Mouse (Mus musculus): Measurements from ENCODE around the gene Zc3h4. TPM values are rescaled to one million over a fixed set of nuclear protein-coding genes. Genes with fewer than 3 reads are reported as not detected.
A peak's percentile ranks its signal among the peaks of the same experiment; 100 is the strongest.

Zc3h4 gene
- polyA plus RNA-seq, 1 experiment from 2014 or later = 24.6 TPM

DNA sequence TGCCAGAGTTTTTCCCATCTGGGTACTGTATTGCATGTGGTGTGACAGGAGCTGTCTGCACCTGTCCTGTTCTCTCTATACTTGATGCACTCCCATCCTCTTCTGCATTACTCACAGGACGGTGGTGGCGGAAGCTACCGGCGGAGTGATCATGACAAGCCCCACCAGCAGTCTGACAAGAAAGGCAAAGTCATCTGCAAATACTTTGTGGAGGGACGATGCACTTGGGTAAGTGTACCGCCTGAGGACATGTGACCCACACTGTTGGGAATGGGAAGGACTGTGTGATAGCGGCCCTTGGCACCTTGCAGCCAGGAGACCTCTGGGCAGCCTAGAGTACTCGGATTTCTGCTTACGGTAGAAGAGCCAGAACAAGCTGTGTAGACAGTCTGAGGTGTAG, 23.0 kb downstream of the Zc3h4 start:
- Histone ChIP-seq H3K27me3 (ENCODE audit: low read depth, poor library complexity, severe bottlenecking) (no peaks in the 10 kb centered on the region), H3K4me3 (no peak overlapping the region), H3K27ac (no peak overlapping the region), H3K4me1 (no peaks in the 10 kb centered on the region), H3K9me3 (replicated peaks) (no peaks in the 10 kb centered on the region), H3K36me3 (peaks cover 99% of the 10 kb centered on the region)
- no peak for DNase-seq (ENCODE audit: low spot score)
- WGBS = 95% methylated on average over 9 of the region's 9 CpGs

DNA sequence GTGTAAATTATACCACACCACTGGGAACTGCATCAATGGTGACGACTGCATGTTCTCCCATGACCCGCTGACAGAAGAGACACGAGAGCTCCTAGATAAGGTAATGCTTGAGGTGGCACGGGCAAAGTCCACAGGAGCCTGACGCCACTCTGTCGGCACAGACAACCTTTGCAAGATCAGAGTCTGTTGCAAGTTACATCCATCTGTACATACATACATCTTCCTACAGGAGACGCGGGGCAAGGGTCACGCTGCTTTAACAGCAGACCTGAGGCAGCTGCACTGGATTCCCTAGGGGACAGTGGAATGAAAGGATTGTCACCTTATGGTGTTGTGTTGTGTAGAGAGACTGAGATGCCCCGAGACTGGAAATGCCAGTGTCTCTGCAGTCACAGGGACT, 25.0 kb downstream of the Zc3h4 start:
- Histone ChIP-seq H3K4me3 (no peak overlapping the region), H3K36me3 (peaks cover 99% of the 10 kb centered on the region), H3K27ac (no peak overlapping the region), H3K4me1 (no peaks in the 10 kb centered on the region), H3K27me3 (ENCODE audit: low read depth, poor library complexity, severe bottlenecking) (no peaks in the 10 kb centered on the region), H3K9me3 (replicated peaks) (no peaks in the 10 kb centered on the region)
- WGBS = 92% methylated on average over 10 of the region's 10 CpGs
- DNase-seq (ENCODE audit: low spot score) = no peak

DNA sequence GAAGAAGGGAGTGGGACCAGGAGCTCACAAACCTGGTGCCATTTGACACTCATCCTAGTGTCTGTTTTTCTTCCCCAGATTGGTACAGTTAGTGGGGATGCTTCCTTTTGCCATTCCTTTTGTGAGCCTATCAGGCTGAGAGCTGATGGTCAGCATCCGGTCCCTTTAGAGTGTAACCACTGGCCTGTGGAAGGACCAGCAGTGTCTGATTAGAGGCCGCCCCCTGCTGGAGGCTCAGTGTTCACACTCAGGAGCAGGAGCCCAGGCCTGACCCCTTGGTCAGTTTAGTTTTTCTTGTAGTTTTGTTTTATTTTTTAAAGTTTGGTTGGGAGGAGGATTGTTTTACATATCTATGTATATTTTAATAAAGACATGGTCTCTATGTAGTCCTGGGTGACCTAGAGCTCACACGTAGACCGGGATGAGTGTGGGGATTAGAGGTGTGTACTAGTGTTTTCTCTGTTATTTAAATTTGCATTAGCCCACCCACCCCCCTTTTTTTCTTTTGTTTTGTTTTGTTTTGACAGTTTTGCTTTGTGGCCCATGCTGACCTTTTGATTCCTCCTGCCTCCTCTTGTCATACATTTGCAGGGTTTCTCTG, 25.5 kb downstream of the Zc3h4 start:
- Histone ChIP-seq H3K9me3 (replicated peaks) (no peaks in the 10 kb centered on the region), H3K27ac (no peak overlapping the region), H3K36me3 (peaks cover 99% of the 10 kb centered on the region), H3K4me3 (no peak overlapping the region), H3K27me3 (ENCODE audit: low read depth, poor library complexity, severe bottlenecking) (no peaks in the 10 kb centered on the region), H3K4me1 (no peaks in the 10 kb centered on the region)
- DNase-seq (ENCODE audit: low spot score) = peak; percentile 80
- WGBS = 71% methylated on average over 4 of the region's 4 CpGs

DNA sequence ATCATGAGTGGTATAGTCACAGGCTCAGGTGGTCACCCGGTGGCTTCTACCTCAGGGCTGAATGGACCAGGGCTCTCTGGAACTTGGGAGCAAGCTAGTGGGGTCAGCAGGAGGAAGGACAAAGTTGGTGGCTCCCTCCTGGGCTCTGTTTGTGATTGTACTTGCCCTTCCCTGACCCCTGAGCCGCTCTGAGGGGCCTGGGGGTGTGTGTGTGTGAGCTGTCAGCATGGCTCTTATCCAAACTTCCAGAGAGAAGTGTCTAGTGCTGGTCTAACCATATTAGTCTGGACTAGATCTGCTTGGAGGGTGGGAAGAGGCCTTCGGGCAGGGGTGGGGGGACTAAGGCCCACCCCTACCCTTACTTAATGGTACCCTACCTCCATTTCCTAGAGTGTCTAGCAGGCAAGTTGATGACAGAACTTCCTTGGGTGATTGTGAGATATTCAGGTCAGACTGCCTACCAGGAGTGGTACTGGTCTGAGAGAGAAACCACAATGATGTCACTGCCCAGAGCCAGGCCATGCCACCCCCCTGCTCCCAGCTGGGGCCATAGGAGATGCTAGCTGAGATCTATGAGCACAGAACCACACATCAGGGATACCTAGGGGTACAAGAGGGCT, 32.8 kb downstream of the Zc3h4 start:
- Histone ChIP-seq H3K27ac (no peak overlapping the region), H3K4me3 (no peak overlapping the region), H3K27me3 (ENCODE audit: low read depth, poor library complexity, severe bottlenecking) (no peaks in the 10 kb centered on the region), H3K36me3 (peaks cover 88% of the 10 kb centered on the region), H3K9me3 (replicated peaks) (no peaks in the 10 kb centered on the region), H3K4me1 (no peaks in the 10 kb centered on the region)
- whole genome bisulfite sequencing = 87% methylated on average over 3 of the region's 3 CpGs
- DNase-seq (ENCODE audit: low spot score) = no peak

DNA sequence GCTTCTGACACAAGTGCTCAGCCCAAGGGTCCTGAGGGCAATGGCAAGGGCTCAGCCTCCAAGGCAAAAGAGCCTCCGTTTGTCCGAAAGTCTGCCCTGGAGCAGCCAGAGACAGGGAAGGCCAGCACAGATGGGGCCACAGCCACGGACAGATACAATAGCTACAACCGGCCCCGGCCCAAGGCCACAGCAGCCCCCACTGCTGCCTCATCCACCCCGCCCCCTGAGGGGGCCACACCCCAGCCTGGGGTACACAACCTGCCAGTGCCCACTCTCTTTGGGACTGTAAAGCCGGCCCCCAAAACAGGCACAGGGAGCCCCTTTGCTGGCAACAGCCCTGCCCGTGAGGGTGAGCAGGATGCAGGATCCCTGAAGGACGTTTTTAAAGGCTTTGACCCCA, 34.4 kb downstream of the Zc3h4 start:
- no peaks in the 10 kb centered on the region for H3K27me3 ChIP-seq (ENCODE audit: low read depth, poor library complexity, severe bottlenecking)
- H3K4me1 ChIP-seq = no peaks in the 10 kb centered on the region
- DNase-seq (ENCODE audit: low spot score) = no peak
- no peak overlapping the region for H3K27ac ChIP-seq
- WGBS = 89% methylated on average over 9 of the region's 9 CpGs
- H3K9me3 ChIP-seq (replicated peaks) = no peaks in the 10 kb centered on the region
- H3K4me3 ChIP-seq = no peak overlapping the region
- H3K36me3 ChIP-seq = peaks cover 72% of the 10 kb centered on the region

DNA sequence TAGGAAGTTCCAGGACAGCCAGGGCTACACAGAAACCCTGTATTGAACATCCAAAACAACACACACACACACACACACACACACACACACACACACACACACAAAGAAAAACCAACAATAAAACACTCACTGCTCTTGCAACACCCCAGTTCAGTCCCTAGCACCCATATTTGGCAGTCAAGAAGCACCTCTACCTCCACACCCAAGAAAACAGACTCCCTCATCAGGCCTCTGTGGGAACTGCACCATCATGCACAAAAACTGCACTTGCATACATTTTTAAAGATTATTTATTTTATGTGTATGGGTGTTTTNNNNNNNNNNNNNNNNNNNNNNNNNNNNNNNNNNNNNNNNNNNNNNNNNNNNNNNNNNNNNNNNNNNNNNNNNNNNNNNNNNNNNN, 40.5 kb downstream of the Zc3h4 start:
- Histone ChIP-seq H3K27me3 (ENCODE audit: low read depth, poor library complexity, severe bottlenecking) (no peaks in the 10 kb centered on the region), H3K4me3 (no peak overlapping the region), H3K27ac (no peak overlapping the region), H3K36me3 (peaks cover 11% of the 10 kb centered on the region), H3K4me1 (no peaks in the 10 kb centered on the region), H3K9me3 (replicated peaks) (no peaks in the 10 kb centered on the region)
- no peak for DNase-seq (ENCODE audit: low spot score)

DNA sequence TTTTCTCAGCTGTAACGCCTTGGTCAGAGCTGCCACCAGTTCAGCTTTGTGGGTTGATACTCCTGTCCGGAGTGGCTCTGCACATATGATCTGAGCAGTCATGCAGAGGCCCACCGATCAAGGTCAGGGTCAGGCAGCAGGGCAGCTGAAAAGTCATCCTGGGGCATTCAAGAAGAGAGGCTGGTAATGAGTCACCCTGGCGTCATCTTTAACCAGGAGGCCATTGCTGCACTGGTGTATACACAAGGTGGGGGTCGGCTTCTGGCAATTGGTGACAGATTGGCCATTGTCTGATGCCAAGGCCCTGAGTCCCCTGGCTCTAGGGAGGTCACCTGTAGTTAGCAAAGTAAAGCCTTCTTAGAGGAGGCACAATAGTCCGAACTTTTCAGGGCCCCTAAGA, 50.9 kb downstream of the Zc3h4 start:
- WGBS = 88% methylated on average over 6 of the region's 6 CpGs
- H3K4me3 ChIP-seq = no peak overlapping the region
- H3K9me3 ChIP-seq (replicated peaks) = no peaks in the 10 kb centered on the region
- H3K36me3 ChIP-seq = peaks cover 22% of the 10 kb centered on the region
- no peaks in the 10 kb centered on the region for H3K27me3 ChIP-seq (ENCODE audit: low read depth, poor library complexity, severe bottlenecking)
- peaks cover 10% of the 10 kb centered on the region for H3K4me1 ChIP-seq
- H3K27ac ChIP-seq = no peak overlapping the region
- DNase-seq (ENCODE audit: low spot score) = no peak

DNA sequence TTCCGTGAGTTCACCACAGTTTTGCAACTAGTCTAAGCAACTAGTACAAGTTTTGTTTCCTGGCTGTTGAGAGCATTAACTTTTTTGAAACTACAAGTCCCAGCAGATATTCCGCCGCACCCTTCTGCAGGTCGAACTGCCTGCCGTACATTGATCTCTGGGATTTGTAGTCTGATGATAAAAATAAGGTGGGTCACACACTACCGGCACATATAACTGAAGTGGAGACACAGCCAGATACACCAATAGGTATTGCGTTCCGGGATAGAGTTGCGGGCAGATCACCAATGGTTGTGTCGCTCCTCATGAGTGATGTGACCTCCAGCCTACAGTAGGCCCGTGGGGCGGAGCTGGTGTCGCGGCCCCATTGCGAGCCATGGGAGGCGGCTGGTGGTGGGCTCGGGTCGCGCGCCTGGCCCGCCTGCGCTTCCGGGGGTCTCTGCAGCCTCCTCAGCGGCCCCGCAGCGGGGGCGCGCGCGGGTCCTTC, 51.9 kb downstream of the Zc3h4 start, which contains the start of gene Tmem160:
Tmem160 (plus strand) TSS at position 193 of the 487 bp plus-strand sequence.
- Histone ChIP-seq H3K27ac (peak within 1 kb of the TSS; percentile 78), H3K27me3 (ENCODE audit: low read depth, poor library complexity, severe bottlenecking) (no peaks in the 10 kb centered on the region), H3K4me3 (peak within 1 kb of the TSS; percentile 63), H3K36me3 (peaks cover 30% of the 10 kb centered on the region), H3K9me3 (replicated peaks) (no peaks in the 10 kb centered on the region), H3K4me1 (peaks cover 10% of the 10 kb centered on the region)
- peak; percentile 86 for DNase-seq (ENCODE audit: low spot score)
- under 1% methylated on average over 30 of the region's 30 CpGs for WGBS

DNA sequence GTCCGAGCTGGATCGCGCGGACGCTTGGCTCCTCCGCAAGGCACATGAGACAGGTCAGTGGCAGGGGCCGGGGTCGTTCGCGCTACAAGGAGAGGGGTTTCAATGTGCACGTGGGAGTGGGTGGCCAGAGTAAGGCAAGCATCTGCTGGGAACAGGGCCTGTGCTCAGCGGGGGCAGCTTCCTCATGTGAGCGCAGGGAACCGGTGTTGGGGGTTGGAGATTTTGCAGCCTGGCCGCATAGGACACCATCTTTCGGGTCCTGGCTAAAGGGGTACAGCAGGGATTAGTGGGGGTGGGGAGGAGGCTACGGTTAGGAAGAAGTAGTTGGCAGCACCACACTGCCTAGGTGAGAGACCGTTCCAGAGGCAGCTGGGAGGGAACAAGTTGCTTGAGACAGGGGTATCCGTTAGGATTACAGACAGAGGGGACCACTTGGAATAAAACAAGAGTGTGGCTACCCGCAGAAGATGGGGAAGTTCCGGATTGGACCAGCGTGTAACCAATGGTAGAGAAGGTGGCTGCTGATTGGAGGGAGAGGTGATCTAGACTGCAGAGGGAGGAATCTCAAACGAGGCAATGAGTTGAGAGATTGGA, 52.5 kb downstream of the Zc3h4 start:
- peak; percentile 70 for DNase-seq (ENCODE audit: low spot score)
- Histone ChIP-seq H3K9me3 (replicated peaks) (no peaks in the 10 kb centered on the region), H3K36me3 (peaks cover 30% of the 10 kb centered on the region), H3K27me3 (ENCODE audit: low read depth, poor library complexity, severe bottlenecking) (no peaks in the 10 kb centered on the region), H3K4me3 (peak overlapping the region; percentile 63), H3K27ac (peak overlapping the region; percentile 78), H3K4me1 (peaks cover 10% of the 10 kb centered on the region)
- WGBS = under 1% methylated on average over 23 of the region's 23 CpGs

DNA sequence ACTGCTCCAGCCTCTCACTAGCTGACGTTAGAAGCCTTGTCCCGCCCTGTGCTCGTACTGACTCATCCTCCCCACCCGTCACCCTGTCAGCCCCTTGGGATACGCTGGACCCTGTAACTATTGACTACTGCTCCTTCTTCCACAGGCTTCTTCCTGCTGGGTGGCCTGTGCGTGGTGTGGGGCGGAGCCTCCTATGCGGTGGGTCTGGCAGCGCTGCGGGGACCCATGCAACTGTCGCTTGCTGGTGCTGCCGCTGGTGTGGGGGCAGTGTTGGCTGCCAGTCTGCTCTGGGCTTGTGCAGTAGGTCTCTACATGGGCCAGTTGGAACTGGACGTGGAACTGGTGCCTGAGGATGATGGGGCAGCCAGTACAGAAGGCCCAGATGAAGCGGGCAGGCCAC, 54.3 kb downstream of the Zc3h4 start:
- Histone ChIP-seq H3K9me3 (replicated peaks) (no peaks in the 10 kb centered on the region), H3K4me1 (peaks cover 10% of the 10 kb centered on the region), H3K36me3 (peaks cover 33% of the 10 kb centered on the region), H3K27me3 (ENCODE audit: low read depth, poor library complexity, severe bottlenecking) (no peaks in the 10 kb centered on the region), H3K4me3 (no peak overlapping the region), H3K27ac (no peak overlapping the region)
- no peak for DNase-seq (ENCODE audit: low spot score)
- WGBS = 93% methylated on average over 14 of the region's 14 CpGs

DNA sequence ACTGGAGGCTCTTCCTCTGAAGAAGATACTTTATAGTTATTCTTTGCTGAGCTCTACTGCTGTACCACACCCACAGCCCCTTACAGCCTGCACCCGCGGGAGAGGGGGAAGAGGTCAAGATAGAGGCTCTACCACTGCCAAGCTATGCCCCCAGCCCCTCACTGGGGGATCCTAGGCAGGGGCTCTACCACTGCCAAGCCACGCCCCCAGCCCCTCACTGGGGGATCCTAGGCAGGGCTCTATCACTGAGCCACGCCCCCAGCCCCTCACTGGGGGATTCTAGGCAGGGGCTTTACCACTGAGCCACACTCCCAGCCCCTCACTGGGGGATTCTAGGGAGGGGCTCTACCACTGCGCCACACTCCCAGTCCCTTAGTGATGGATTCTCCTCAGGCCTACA, 55.6 kb downstream of the Zc3h4 start:
- no peak for DNase-seq (ENCODE audit: low spot score)
- no peak overlapping the region for H3K4me3 ChIP-seq
- peaks cover 33% of the 10 kb centered on the region for H3K36me3 ChIP-seq
- H3K27ac ChIP-seq = no peak overlapping the region
- peaks cover 9% of the 10 kb centered on the region for H3K27me3 ChIP-seq (ENCODE audit: low read depth, poor library complexity, severe bottlenecking)
- 80% methylated on average over 5 of the region's 5 CpGs for WGBS
- peaks cover 10% of the 10 kb centered on the region for H3K4me1 ChIP-seq
- H3K9me3 ChIP-seq (replicated peaks) = no peaks in the 10 kb centered on the region

DNA sequence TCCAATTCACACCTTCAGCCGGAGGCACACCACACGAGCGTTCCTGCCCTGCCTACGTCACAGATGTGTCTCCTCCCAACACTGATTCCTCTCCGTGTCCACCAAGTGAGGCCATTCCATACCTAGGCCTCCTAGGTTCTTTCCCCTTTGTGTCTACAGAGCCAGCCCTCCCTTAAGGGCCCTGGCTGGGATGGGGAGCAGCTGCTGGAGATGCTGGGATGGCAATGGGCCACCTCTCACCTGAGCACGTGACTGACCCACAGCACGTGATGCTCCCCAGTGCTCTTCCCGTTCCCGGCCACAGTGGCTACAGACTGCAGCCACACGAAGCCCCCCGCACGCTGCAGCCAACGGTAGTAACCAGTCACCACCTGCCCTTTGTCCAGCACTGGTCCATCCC, 59.9 kb downstream of the Zc3h4 start:
- Histone ChIP-seq H3K27me3 (ENCODE audit: low read depth, poor library complexity, severe bottlenecking) (peaks cover 21% of the 10 kb centered on the region), H3K4me1 (0 out of 2 replicates have a peak, but pooled peaks cover 2% of the 10 kb centered on the region), H3K36me3 (peaks cover 22% of the 10 kb centered on the region), H3K9me3 (replicated peaks) (no peaks in the 10 kb centered on the region), H3K27ac (no peak overlapping the region), H3K4me3 (no peak overlapping the region)
- whole genome bisulfite sequencing = 67% methylated on average over 13 of the region's 13 CpGs
- DNase-seq (ENCODE audit: low spot score) = no peak

DNA sequence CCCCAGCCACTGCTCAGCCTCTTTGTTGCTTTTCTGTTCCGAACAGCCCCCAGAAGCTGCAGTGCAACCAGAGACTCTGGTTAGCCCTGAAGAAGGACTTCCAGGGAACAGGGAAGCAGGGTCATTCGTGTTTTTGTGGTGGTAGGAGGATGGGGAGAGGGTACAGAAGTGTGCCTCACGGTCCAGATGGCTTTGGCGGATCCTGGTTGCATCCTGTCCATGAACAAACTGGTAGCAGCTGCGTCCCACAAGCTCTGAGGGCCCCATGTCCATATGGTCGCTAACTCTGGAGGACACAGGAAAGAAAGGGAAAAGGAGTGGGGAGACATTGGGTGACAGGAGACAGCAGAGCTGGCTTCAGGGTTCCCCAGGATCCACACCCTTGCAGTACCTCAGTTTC, 60.4 kb downstream of the Zc3h4 start:
- Histone ChIP-seq H3K27me3 (ENCODE audit: low read depth, poor library complexity, severe bottlenecking) (peaks cover 21% of the 10 kb centered on the region), H3K27ac (no peak overlapping the region), H3K9me3 (replicated peaks) (no peaks in the 10 kb centered on the region), H3K36me3 (peaks cover 16% of the 10 kb centered on the region), H3K4me1 (0 out of 2 replicates have a peak, but pooled peaks cover 2% of the 10 kb centered on the region), H3K4me3 (no peak overlapping the region)
- no peak for DNase-seq (ENCODE audit: low spot score)
- WGBS = 74% methylated on average over 6 of the region's 6 CpGs
